Mouse (Mus musculus) forebrain, embryonic 11.5 days (tissue): ENCODE measurements at regions not wholly inside any gene's neighbourhood (a gene's known extent, or its start where the extent isn't known, plus 50 kb on each side); places are given as distances from the start of the nearest gene placed in this dataset.

Experiments
- ATAC-seq: fragments of 200-750 bp; cut with Nextera tagmentation; replicated peaks from 2 replicates; pipeline ENCODE4 v1.8.0; 2017; ENCODE audit warnings: moderate TSS enrichment; ENCODE audit not compliant: low FRiP score
- DNase-seq: peaks from one replicate; pipeline ENCODE4 v3.0.0-alpha.2; 2017; ENCODE audit warnings: low spot score
- H3K27ac ChIP-seq: fragments of 300-500 bp; sonication (generic); 2 replicates; pipeline ENCODE4 v1.5.1; 2014; ENCODE audit warnings: low read depth, low read length
- H3K27me3 ChIP-seq: fragments of 300-500 bp; sonication (generic); 2 replicates; pipeline ENCODE4 v1.6.1; 2014; ENCODE audit warnings: mild to moderate bottlenecking, low read length, mixed read lengths; ENCODE audit not compliant: control insufficient read depth, insufficient read depth
- H3K36me3 ChIP-seq: fragments of 300-500 bp; sonication (generic); 2 replicates; pipeline ENCODE4 v1.6.1; 2014; ENCODE audit warnings: mild to moderate bottlenecking, low read length, moderate library complexity, mixed read lengths; ENCODE audit not compliant: control insufficient read depth, insufficient read depth
- H3K4me1 ChIP-seq: fragments of 300-500 bp; sonication (generic); replicated peaks from 2 replicates; pipeline ENCODE4 v1.6.1; 2014; ENCODE audit warnings: low read length, mixed read lengths; ENCODE audit not compliant: control insufficient read depth, insufficient read depth
- H3K4me2 ChIP-seq: fragments of 300-500 bp; sonication (generic); 2 replicates; pipeline ENCODE4 v1.6.1; 2014; ENCODE audit warnings: low read depth, mild to moderate bottlenecking, low read length, moderate library complexity, mixed read lengths; ENCODE audit not compliant: severe bottlenecking
- H3K4me3 ChIP-seq: fragments of 300-500 bp; sonication (generic); 2 replicates; pipeline ENCODE4 v1.5.1; 2014; ENCODE audit warnings: low read depth, low read length
- H3K9ac ChIP-seq: fragments of 300-500 bp; sonication (generic); 2 replicates; pipeline ENCODE4 v1.6.1; 2014; ENCODE audit warnings: low read length
- H3K9me3 ChIP-seq: fragments of 300-500 bp; sonication (generic); 2 replicates; pipeline ENCODE4 v1.6.1; 2016; ENCODE audit warnings: low read length, mixed read lengths; ENCODE audit not compliant: control insufficient read depth
- WGBS: fragments of 180-500 bp; shearing (Covaris S2); extraction: QIAGEN DNeasy Blood & Tissue Kit; methylation state at CpG from one replicate; pipeline ENCODE4 v1.1.7; 2014; 5-methylcytosine and 5-hydroxymethylcytosine counted together

- Histone ChIP-seq H3K9ac (no peak overlapping the region), H3K27me3 (no peaks in the 10 kb centered on the region), H3K4me2 (no peak overlapping the region), H3K27ac (no peak overlapping the region), H3K36me3 (no peaks in the 10 kb centered on the region), H3K4me3 (no peak overlapping the region), H3K9me3 (no peaks in the 10 kb centered on the region), H3K4me1 (no peaks in the 10 kb centered on the region)
- no peak for ATAC-seq
- WGBS, result 77% methylated on average over 3 of the region's 3 CpGs
- DNase-seq, result no peak
Measured at GRCm38 (mm10) chr3:147455383-147455782, 603.2 kb downstream of the Ttll7 start.

- DNase-seq (no peak), ATAC-seq (no peak)
- H3K27ac ChIP-seq, result no peak overlapping the region
- H3K9ac ChIP-seq, result no peak overlapping the region
- no peaks in the 10 kb centered on the region for H3K27me3 ChIP-seq
- no peak overlapping the region for H3K4me3 ChIP-seq
- no peaks in the 10 kb centered on the region for H3K36me3 ChIP-seq
- 77% methylated on average over 4 of the region's 4 CpGs for WGBS
- no peak overlapping the region for H3K4me2 ChIP-seq
- H3K4me1 ChIP-seq, result no peaks in the 10 kb centered on the region
- H3K9me3 ChIP-seq, result no peaks in the 10 kb centered on the region
Measured at GRCm38 (mm10) chr3:147456294-147456693, 604.1 kb downstream of the Ttll7 start.

- Histone ChIP-seq H3K4me1 (no peaks in the 10 kb centered on the region), H3K4me3 (no peak overlapping the region), H3K9ac (no peak overlapping the region), H3K27me3 (no peaks in the 10 kb centered on the region), H3K27ac (no peak overlapping the region), H3K4me2 (no peak overlapping the region), H3K36me3 (no peaks in the 10 kb centered on the region), H3K9me3 (no peaks in the 10 kb centered on the region)
- no peak for ATAC-seq
- WGBS, result 40% methylated on average over 4 of the region's 4 CpGs
- DNase-seq, result no peak
Measured at GRCm38 (mm10) chr3:147458115-147458514, 605.9 kb downstream of the Ttll7 start.

GRCm38 (mm10) chr3:147479890-147480289 lies 627.7 kb downstream of the Ttll7 start:
- no peak for ATAC-seq
- Histone ChIP-seq H3K4me1 (no peaks in the 10 kb centered on the region), H3K27ac (no peak overlapping the region), H3K9ac (no peak overlapping the region), H3K4me3 (no peak overlapping the region), H3K4me2 (no peak overlapping the region), H3K9me3 (no peaks in the 10 kb centered on the region), H3K27me3 (no peaks in the 10 kb centered on the region), H3K36me3 (no peaks in the 10 kb centered on the region)
- no peak for DNase-seq
- 85% methylated on average over 1 of the region's 1 CpGs for WGBS
